Mouse (Mus musculus) adrenal gland, postnatal 4 days (tissue): ENCODE results near the gene Samd10. TPM values are rescaled to one million over a fixed set of nuclear protein-coding genes. Genes with fewer than 3 reads are reported as not detected.

Source experiments
- DNase-seq, 2 experiments: peaks; one replicate each; pipeline ENCODE4 v3.0.0; 2021 to 2022; ENCODE audit warnings: low spot score in 2 of 2, mixed read lengths in 2 of 2
- total RNA-seq, 2 experiments: library from RNA; stranded (reverse); gene quantifications; 2 replicates each; pipeline ENCODE4 v1.2.3; 2021

The Samd10 gene
- total RNA-seq, 2 experiments from 2014 or later, result 23.8 to 25.5 TPM

DNA sequence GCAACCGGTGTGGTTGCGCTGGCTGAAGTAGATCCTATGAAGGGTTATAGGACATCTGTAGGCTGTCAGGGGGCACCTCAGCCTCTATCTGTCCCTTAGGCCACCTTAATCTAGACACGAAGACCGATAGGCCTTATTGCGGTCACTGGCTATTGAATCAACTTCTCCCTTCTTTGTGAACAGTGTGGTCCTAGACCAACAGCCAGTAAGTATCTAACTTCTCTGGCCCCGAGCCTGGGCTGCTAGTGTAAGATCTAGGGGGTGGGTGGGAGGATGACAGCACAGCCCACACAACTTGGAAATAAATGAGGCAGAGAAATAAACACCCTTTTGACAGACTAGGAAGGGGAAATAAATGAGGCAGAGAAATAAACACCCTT, 6.0 kb downstream of the Samd10 start:
- no peak for DNase-seq

DNA sequence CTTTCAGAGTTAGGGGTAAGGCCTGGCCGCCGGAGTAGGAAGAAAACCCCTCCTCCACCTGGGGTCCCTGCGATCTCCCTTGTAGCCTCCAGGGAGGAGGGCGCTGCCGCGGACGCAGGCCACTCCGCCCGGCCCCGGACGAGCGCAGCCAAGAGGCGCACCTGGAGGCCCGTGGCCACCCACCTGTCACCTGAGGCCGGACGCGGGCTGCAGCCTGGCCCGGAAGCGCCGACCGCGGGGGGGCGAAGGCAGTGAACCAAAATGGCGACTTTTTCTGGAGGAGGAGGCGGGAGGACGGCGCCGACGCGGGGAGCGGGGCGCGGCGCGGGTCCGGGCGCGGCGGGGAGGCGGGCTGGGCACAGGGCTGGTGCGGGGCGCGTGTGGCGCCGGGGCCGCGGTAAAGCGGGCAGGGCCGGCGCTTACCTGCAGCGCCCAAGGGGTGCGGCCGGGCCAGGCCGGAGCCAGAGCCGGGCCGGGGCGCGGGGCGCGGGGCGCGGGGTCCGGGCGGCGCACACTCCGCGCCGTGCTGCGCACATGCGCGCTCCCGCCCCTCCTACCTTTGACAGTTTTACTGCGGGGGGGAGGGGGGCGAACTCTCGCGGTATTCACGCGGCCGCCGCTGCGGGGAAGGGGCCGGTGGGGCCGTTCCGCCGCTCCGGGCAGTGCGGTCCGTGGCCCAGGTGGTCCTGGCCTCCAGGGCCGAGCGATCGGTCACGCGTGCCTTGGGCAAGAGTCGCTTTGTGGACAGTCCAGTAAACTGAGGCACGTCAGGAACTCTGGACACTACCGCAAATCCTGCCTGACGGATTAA, 6.6 kb downstream of the Samd10 start, which contains the start of gene Zfp512b:
TSS of gene Zfp512b (minus strand) at position 573 of the 811 bp plus-strand sequence.
- DNase-seq, result peak; percentile 62

DNA sequence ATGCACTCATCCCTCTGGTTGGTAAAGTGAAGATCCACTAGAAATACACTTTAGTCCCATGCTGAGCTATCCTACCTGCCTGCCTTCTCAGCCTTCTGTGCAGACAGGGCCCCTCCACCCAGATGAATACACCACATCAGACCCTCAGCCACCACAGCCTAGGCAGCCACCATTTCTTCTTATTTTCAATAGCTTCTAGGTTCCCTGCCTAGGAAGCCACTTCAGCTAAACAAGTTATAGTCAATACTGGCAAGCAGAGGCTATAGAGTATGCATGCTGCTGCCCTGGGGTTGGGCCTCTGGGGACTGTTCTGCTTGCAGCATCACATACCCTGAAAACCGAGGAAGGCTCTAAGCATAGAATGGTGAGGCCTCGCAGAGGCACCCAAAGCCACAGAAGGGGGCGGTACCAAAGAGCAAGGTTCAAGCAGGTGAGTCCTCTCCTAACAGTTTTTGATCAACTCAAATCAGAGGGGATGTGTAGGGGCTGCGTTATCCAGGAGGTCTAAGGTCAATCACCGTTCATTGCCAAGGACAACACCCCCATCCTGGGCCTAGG, 7.4 kb downstream of the Samd10 start, which contains the start of gene Prpf6:
TSS of gene Prpf6 (plus strand) at position 341 of the 558 bp plus-strand sequence.
- no peak for DNase-seq

GRCm38 (mm10) chr2:181590471-181590870, 8.5 kb downstream of the Samd10 start:
- no peak for DNase-seq

DNA sequence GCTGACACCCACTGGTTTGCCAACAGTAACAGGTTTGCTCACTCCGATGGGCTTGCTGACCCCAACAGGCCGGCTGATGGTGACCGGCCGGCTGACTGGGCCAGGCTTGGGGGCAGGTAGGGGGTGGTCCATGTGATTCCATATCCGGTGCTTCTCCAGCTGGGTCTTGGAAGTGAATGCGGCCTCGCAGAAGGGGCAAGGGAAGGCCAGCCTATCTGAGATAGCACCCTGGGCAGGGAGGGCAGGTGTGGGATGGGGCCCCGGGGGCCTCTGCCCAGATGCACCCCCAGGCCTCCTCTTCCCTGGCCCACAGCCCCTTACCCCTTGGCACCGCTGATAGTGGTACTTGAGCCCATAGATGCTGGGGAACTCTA, 9.3 kb downstream of the Samd10 start:
- DNase-seq, result no peak

DNA sequence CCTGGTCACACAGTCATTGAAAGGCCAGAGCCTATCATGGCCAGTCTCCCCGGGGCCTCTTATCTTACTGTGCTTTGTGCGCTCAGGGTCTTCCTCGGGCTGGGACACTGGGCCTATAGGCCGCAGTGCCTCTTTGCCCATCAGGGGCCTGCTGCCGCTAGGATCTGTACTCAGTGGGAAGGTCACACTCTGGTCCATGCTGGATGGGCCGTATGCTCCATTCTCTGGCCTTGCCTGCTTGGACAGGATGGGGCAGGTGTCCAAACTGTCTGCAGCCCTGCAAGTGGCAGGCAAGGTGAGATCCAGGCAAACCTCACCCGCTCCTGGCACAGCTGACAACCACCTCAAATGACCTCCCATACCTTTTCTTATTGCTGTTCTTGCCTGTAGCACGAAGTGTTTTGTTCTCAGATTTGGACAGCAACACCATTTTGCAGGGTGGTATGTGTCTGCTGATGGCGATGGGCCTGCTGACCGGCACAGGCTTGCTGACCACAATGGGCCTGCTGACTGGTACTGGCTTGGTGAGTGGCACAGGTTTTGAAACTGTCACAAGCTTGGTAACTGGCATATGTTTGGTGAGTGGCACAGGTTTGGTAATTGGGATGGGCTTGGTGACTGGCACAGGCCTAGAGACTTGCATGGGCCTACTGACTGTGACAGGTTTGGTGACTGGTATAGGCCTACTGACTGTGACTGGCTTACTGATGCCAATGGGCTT, 9.8 kb downstream of the Samd10 start:
- DNase-seq, result no peak

- DNase-seq, result no peak
These were observed 10.7 kb downstream of the Samd10 start for GRCm38 (mm10) chr2:181588229-181588780.

- DNase-seq, result no peak
These were observed 11.2 kb downstream of the Samd10 start for GRCm38 (mm10) chr2:181587796-181588195.

DNA sequence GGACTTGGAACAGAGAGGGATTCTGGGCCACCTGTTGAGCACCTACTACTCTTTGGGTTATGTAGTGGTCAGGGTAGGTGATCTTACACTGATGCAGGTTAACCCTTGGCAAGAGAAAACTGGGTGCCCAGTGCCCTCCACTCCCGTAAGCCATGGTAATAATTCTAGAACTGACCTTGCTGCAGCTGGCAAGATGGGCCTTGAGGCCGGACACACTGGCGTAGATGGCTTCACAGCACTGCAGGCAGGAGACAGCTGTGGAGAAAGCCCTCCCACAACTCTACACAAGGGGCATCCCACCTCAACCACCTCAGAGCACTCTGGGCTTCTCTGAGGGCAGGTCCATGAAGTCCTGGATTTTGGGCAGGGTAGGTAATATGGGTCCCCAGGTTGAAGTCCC, 12.9 kb downstream of the Samd10 start:
- no peak for DNase-seq

DNA sequence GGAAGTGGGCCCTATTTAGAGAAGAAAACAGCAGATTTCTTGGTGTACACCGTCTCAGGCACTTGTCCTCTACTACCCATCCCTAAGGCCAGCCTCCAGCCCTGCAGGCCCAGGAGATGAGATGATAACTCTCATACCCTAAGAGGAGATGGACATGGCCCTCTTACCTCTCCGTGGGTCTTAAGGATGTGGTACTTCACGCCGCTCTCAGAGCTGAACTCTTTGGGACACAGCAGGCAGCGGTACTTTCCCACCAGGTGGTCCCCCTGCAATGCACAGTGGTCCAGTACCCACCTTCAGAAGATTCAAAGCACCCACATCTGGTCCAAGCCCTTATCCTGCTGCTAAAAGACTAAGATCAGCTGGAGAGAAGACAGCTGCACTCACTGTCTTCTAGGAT, 13.5 kb downstream of the Samd10 start:
- no peak for DNase-seq

DNA sequence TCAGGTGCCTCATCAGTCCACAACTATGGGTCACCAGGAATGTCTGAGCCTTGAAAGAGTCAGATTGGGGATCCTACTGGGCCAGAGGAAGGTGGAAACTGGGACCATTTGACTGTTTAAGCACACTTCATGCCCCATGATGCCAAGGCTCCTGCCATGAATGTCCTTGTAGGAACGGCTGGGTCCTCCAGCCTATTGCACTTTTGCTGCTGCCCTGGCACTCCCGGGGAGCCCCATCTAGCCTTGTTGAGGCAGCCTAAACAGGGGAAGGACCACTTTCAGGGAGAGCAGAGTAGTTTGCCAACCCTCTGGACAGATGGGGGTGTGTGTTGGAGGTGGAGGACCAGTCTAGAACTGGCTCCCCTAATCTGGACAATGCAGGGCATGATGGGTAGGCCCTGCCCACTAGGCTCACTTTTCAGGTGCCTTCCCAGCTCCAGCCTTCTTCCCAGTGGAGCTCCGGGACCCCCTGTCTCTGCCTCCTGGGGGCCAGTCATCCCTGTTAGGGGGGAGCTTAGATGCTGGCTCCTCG, 14.5 kb downstream of the Samd10 start, which contains the start of gene Uckl1:
TSS of gene Uckl1 (minus strand) at position 482 of the 532 bp plus-strand sequence.
- DNase-seq, result no peak

- no peak for DNase-seq
These were observed 15.4 kb downstream of the Samd10 start for GRCm38 (mm10) chr2:181583460-181584257.

DNA sequence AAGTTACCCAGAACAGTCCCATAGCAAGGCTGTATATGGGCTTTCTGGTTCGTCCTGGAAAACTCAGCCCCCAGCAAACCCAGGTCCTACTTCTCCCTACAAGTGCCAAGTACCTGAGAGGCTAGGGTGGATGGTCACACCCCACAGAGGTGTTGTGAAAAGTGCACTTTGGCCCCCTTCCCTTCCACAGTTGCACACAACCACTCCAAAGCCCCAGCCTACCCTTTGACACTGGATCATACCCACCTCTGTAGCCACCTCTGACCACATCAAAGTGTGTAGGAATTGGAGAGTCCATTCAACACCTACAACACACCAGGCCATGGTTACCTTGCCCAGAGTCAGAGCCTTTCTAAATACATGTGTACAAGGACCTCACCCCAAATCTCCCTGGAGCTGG, 16.1 kb downstream of the Samd10 start:
- no peak for DNase-seq

GRCm38 (mm10) chr2:181582358-181582757, 16.7 kb downstream of the Samd10 start:
- DNase-seq, result no peak

DNA sequence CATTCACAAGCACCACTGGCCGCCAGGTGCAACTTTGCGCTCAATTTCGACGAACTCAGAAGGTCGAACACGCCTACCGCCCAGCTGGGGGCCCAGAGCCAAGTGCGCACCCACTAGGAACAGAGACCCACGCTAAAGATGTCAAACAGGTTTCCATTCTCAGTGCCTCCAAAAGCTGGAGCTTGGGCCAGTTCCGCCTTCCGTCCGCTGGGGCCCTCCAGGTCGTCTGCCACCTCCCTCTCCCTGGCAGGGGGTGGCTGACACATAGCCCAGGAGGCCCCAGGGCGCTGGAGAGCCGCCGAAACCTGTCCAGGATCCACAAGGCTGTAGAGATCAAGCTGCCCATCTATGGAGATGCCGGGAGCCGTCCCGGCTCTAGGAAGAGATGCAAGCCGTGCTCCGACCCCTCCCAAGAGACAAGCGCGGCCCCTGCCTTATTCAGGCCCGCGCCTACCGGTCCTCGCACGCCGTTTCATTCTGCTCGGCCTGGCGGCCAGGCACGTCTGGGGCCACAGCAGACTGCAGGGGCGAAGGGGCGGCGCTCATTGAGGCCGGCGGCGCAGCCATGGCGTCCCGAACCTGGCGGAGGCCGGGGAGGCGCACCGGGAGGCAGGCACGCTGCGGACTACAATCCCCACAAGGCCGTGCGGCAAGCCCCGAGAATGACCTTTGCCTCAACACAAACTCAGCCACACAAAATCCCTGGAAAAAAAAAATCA, 17.5 kb downstream of the Samd10 start:
- DNase-seq, result peak; percentile 65 to 76

- DNase-seq, result peak; percentile 49 to 64
These were observed 18.0 kb downstream of the Samd10 start for GRCm38 (mm10) chr2:181581016-181581401.

GRCm38 (mm10) chr2:181580131-181580772, 18.8 kb downstream of the Samd10 start:
- no peak for DNase-seq

DNA sequence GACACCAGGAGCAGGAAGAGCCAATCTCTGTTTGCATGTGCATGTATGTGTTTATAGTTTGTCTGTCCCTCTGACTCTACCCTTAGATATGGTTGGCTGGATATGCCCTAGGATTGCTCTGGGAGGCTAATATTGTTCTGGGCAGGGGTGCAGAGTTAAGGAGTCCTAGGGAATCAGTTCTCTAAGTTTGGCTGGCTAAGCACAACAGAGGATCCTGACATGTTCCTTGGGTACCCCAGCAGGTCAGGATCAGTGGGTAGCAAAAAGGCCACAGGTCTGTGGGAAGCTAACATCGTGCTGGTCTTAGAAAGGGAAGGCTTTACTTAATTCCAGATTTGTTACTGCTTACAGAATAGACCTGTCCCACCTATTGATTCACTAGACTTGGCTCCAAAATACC, 19.3 kb downstream of the Samd10 start:
- DNase-seq, result no peak
